Mouse (Mus musculus) MEL (cell line): ENCODE data around the gene Mon1a. TPM values are rescaled to one million over a fixed set of nuclear protein-coding genes. Genes with fewer than 3 reads are reported as not detected.

ENCODE experiments used
- DNase-seq: peaks from one replicate; pipeline ENCODE4 v3.0.0; 2011; ENCODE audit warnings: low read depth, low spot score
- H3K27ac ChIP-seq: 2 replicates; pipeline ENCODE4 v1.5.1; 2012; ENCODE audit warnings: low read depth, mild to moderate bottlenecking, control low read depth, low read length, moderate library complexity; ENCODE audit not compliant: control insufficient read depth
- H3K27me3 ChIP-seq, 2 experiments: fragments of 150-350 bp in 1 of 2; sonication (generic) in 1 of 2; 2 replicates each; pipeline ENCODE4 v1.6.1; 2012; ENCODE audit warnings: low read length in 2 of 2, mild to moderate bottlenecking in 2 of 2, improper control_type of control experiment in 1 of 2, moderate library complexity in 1 of 2; ENCODE audit not compliant: insufficient read depth in 2 of 2, control insufficient read depth in 1 of 2
- H3K36me3 ChIP-seq, 2 experiments: 2 replicates each; pipeline ENCODE4 v1.6.1; 2012 to 2014; ENCODE audit warnings: low read length in 2 of 2, improper control_type of control experiment in 1 of 2, inconsistent platforms in 1 of 2, mild to moderate bottlenecking in 1 of 2; ENCODE audit not compliant: insufficient read depth in 2 of 2, control insufficient read depth in 1 of 2
- H3K4me1 ChIP-seq, 2 experiments: fragments of 150-350 bp in 1 of 2; sonication (generic) in 1 of 2; 2 replicates each; pipeline ENCODE4 v1.6.1; 2012; ENCODE audit warnings: low read length in 2 of 2, improper control_type of control experiment in 1 of 2, mild to moderate bottlenecking in 1 of 2; ENCODE audit not compliant: insufficient read depth in 2 of 2, control insufficient read depth in 1 of 2
- H3K4me3 ChIP-seq, 2 experiments: fragments of 150-350 bp in 1 of 2; sonication (generic) in 1 of 2; 2 replicates each; pipeline ENCODE4 v1.5.1; 2012; ENCODE audit warnings: low read depth in 2 of 2, low read length in 2 of 2, mild to moderate bottlenecking in 2 of 2, moderate library complexity in 2 of 2, control low read depth in 1 of 2, improper control_type of control experiment in 1 of 2; ENCODE audit not compliant: control insufficient read depth in 1 of 2, insufficient read depth in 1 of 2
- H3K79me2 ChIP-seq: 2 replicates; pipeline ENCODE4 v1.6.1; 2012; ENCODE audit warnings: mild to moderate bottlenecking, low read length, moderate library complexity; ENCODE audit not compliant: control insufficient read depth, poor library complexity, insufficient read depth
- H3K9ac ChIP-seq: 2 replicates; pipeline ENCODE4 v1.6.1; 2012; ENCODE audit warnings: low read depth, mild to moderate bottlenecking, control low read depth, low read length, moderate library complexity; ENCODE audit not compliant: control insufficient read depth, poor library complexity, severe bottlenecking
- H3K9me3 ChIP-seq: fragments of 150-350 bp; sonication (generic); replicated peaks from 2 replicates; pipeline ENCODE4 v1.6.1; 2012; ENCODE audit warnings: mild to moderate bottlenecking, low read length, improper control_type of control experiment, moderate library complexity; ENCODE audit not compliant: insufficient read depth
- CHD1 ChIP-seq: IDR thresholded peaks from 2 replicates; pipeline ENCODE4 v1.6.1; 2012; ENCODE audit warnings: low read depth, mild to moderate bottlenecking, inconsistent platforms, low read length, improper control_type of control experiment
- CHD2 ChIP-seq: IDR thresholded peaks from 2 replicates; pipeline ENCODE4 v1.6.1; 2011; ENCODE audit warnings: low read length, improper control_type of control experiment
- CTCF ChIP-seq, 3 experiments: IDR thresholded peaks in 2 of 3; conservative IDR thresholded peaks in 1 of 3; 2 replicates each; pipeline ENCODE4 v1.5.1; 2011 to 2012; ENCODE audit warnings: low read length in 3 of 3, low read depth in 2 of 3, mild to moderate bottlenecking in 2 of 3, improper control_type of control experiment in 1 of 3, inconsistent platforms in 1 of 3, mixed read lengths in 1 of 3, moderate library complexity in 1 of 3; ENCODE audit not compliant: control insufficient read depth in 1 of 3, insufficient read depth in 1 of 3, poor library complexity in 1 of 3, severe bottlenecking in 1 of 3
- EP300 ChIP-seq, 2 experiments: IDR thresholded peaks; 2 replicates each; pipeline ENCODE4 v1.6.1; 2011; ENCODE audit warnings: improper control_type of control experiment in 2 of 2, low read length in 2 of 2, low read depth in 1 of 2, mild to moderate bottlenecking in 1 of 2
- ETS1 ChIP-seq: IDR thresholded peaks from 2 replicates; pipeline ENCODE4 v1.6.1; 2012; ENCODE audit warnings: low read depth, mild to moderate bottlenecking, inconsistent platforms, low read length, improper control_type of control experiment, moderate library complexity
- HCFC1 ChIP-seq: IDR thresholded peaks from 2 replicates; pipeline ENCODE4 v1.6.1; 2012; ENCODE audit warnings: low read depth, mild to moderate bottlenecking, inconsistent platforms, low read length, improper control_type of control experiment, moderate library complexity
- JUND ChIP-seq: IDR thresholded peaks from 2 replicates; pipeline ENCODE4 v1.6.1; 2011; ENCODE audit warnings: low read depth, mild to moderate bottlenecking, improper control_type of control experiment, low read length
- MAFK ChIP-seq: IDR thresholded peaks from 2 replicates; pipeline ENCODE4 v1.6.1; 2011; ENCODE audit warnings: low read depth, mild to moderate bottlenecking, low read length, improper control_type of control experiment, borderline replicate concordance
- MAX ChIP-seq: IDR thresholded peaks from 2 replicates; pipeline ENCODE4 v1.6.1; 2011; ENCODE audit warnings: low read length, improper control_type of control experiment
- MEF2A ChIP-seq: IDR thresholded peaks from 2 replicates; pipeline ENCODE4 v1.6.1; 2014; ENCODE audit warnings: low read depth, mild to moderate bottlenecking, inconsistent platforms, low read length, improper control_type of control experiment; ENCODE audit not compliant: poor library complexity, insufficient replicate concordance, severe bottlenecking; ENCODE audit errors: extremely low read depth
- MXI1 ChIP-seq: IDR thresholded peaks from 2 replicates; pipeline ENCODE4 v1.6.1; 2011; ENCODE audit warnings: mild to moderate bottlenecking, low read depth, low read length, improper control_type of control experiment
- NRF1 ChIP-seq: IDR thresholded peaks from 2 replicates; pipeline ENCODE4 v1.6.1; 2014; ENCODE audit warnings: low read depth, mild to moderate bottlenecking, inconsistent platforms, low read length, improper control_type of control experiment, moderate library complexity; ENCODE audit not compliant: poor library complexity, insufficient read depth, severe bottlenecking
- RAD21 ChIP-seq: IDR thresholded peaks from 2 replicates; pipeline ENCODE4 v1.6.1; 2011; ENCODE audit warnings: mild to moderate bottlenecking, low read depth, low read length, improper control_type of control experiment
- RCOR1 ChIP-seq: IDR thresholded peaks from 2 replicates; pipeline ENCODE4 v1.6.1; 2012; ENCODE audit warnings: low read depth, mild to moderate bottlenecking, inconsistent platforms, low read length, improper control_type of control experiment
- SMC3 ChIP-seq: IDR thresholded peaks from 2 replicates; pipeline ENCODE4 v1.6.1; 2011; ENCODE audit warnings: low read depth, low read length, improper control_type of control experiment
- TBP ChIP-seq: IDR thresholded peaks from 2 replicates; pipeline ENCODE4 v1.8.0; 2011; ENCODE audit warnings: low read depth, low read length, improper control_type of control experiment
- TCF12 ChIP-seq: IDR thresholded peaks from 2 replicates; pipeline ENCODE4 v1.6.1; 2014; ENCODE audit warnings: low read depth, mild to moderate bottlenecking, inconsistent platforms, low read length, improper control_type of control experiment, moderate library complexity
- UBTF ChIP-seq: IDR thresholded peaks from 2 replicates; pipeline ENCODE4 v1.6.1; 2012; ENCODE audit warnings: low read depth, mild to moderate bottlenecking, inconsistent platforms, low read length, improper control_type of control experiment, moderate library complexity, borderline replicate concordance; ENCODE audit not compliant: insufficient read depth
- polyA plus RNA-seq, 2 experiments: library from polyadenylated mRNA; stranded (reverse) in 1 of 2; unstranded in 1 of 2; fragments of >175 nt in 1 of 2; fragments of >200 nt in 1 of 2; gene quantifications; 2 replicates each; pipeline versions ENCODE4 v1.2.1 to v1.2.4; 2012; ENCODE audit warnings: low replicate concordance in 2 of 2, low read depth in 1 of 2; ENCODE audit not compliant: insufficient read length in 2 of 2, insufficient read depth in 1 of 2, missing spikeins in 1 of 2
- total RNA-seq: library from RNA; depleted of rRNA; stranded (reverse); fragments of 300-350 nt; gene quantifications from 2 replicates; pipeline ENCODE4 v1.2.3, GENCODE M21; 2012

The Mon1a gene
- total and polyA plus RNA-seq, 3 experiments: 11.5 to 13.5 TPM; not detected in 1

DNA sequence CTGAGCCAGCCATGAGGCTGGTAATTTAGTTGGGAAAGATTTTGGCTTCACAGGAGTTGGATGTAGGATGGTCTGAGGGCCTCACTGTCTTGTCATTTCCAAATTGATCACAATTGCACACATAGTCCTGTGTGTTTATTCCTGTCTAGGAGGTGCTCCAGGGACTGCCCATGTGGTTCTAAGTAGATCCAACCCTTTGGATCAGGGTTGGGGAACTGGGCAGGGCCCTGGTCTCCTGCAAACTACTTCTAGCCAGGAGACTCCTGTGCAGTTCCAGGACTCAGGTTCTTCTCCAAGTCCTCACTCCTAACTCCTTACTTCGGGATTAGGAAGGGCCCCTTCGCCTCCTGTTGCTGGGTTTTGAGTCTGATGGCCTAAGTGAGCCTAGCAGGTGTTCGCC is 47.4 kb downstream of the Mon1a start, which contains the start of gene Camkv:
Gene Camkv, plus strand, starts transcription at position 301 of the 400 bp plus-strand sequence.
- no peak within 1 kb of the TSS for H3K27ac ChIP-seq
- DNase-seq: no peak
- no peaks in the 10 kb centered on the region for H3K9me3 ChIP-seq
- no peaks in the 10 kb centered on the region for H3K4me1 ChIP-seq
- TF ChIP-seq CHD2 (no peak), NRF1 (no peak), CHD1 (no peak), SMC3 (no peak), ETS1 (no peak), JUND (no peak), TCF12 (no peak), RCOR1 (no peak), MAX (no peak)
- no peak within 1 kb of the TSS for H3K9ac ChIP-seq
- H3K36me3 ChIP-seq: 0 out of 4 replicates have a peak, but pooled peaks cover 0 to 2% of the 10 kb centered on the region in 2 experiments
- H3K79me2 ChIP-seq: no peaks in the 10 kb centered on the region
- peaks cover 9 to 18% of the 10 kb centered on the region in 2 experiments for H3K27me3 ChIP-seq
- H3K4me3 ChIP-seq: peak within 1 kb of the TSS in 1 of 2 experiments; percentile 35; a peak in 1 of 4 replicates

DNA sequence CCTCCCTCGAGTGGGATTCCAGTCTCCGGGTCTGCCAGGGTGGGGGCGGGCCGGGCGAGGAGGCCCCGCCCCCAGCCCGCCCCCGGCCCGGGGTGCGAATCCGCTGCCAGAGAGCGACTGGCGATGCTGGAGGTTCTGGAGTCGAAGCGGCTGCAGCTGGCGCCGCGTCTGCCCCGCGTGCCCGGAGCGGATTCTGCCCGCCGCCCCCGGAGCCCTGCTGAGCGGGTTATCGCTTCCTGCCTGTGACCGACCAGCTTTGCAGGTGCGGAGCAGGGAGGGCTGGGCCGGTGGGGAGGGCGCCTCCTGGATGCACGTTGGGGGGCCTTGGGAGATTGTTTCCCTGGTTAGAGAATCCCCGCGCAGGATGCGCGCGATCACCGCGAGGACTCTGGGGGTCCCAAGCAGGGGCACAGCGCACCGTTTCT is 47.9 kb downstream of the Mon1a start:
- Histone ChIP-seq H3K4me1 (no peaks in the 10 kb centered on the region), H3K27me3 (peaks cover 9 to 20% of the 10 kb centered on the region in 2 experiments), H3K4me3 (peak overlapping the region in 1 of 2 experiments; percentile 35; a peak in 1 of 4 replicates), H3K36me3 (0 out of 4 replicates have a peak, but pooled peaks cover 0 to 2% of the 10 kb centered on the region in 2 experiments), H3K27ac (no peak overlapping the region), H3K9ac (no peak overlapping the region), H3K79me2 (no peaks in the 10 kb centered on the region), H3K9me3 (no peaks in the 10 kb centered on the region)
- peak; percentile 28 for DNase-seq
- TF ChIP-seq MXI1 (no peak), EP300 (IDR thresholded peaks at IDR 0.05; ENCODE audit: low read depth in 1 of 2, low read length in 2 of 2) (peak in 1 of 2 experiments; percentile 43; a peak in 1 of 4 replicates), TBP (peak; percentile 70), HCFC1 (no peak), RAD21 (no peak), CTCF (IDR thresholded peaks at IDR 0.05 in 2 of 3, conservative IDR thresholded peaks at IDR 0.05 in 1 of 3; ENCODE audit: control insufficient read depth in 1 of 3, insufficient read depth in 1 of 3, low read depth in 2 of 3, low read length in 3 of 3, poor library complexity in 1 of 3, severe bottlenecking in 1 of 3) (no peak), MEF2A (no peak), CHD2 (no peak), TCF12 (peak; percentile 73), NRF1 (no peak), MAX (no peak), UBTF (peak; percentile 93; the same call in 1 of the 2 replicates), MAFK (no peak)
